Mouse (Mus musculus): ENCODE measurements around the gene Tmtc2. TPM values are rescaled to one million over a fixed set of nuclear protein-coding genes. Genes with fewer than 3 reads are reported as not detected.

Gene Tmtc2
- polyA plus RNA-seq, 1 experiment from 2014 or later = 9.6 TPM

GRCm38 (mm10) chr10:105561548-105561947 is 12.7 kb downstream of the Tmtc2 start:
- WGBS = 91% methylated on average over 4 of the region's 4 CpGs
- H3K9ac ChIP-seq (ENCODE audit: low read depth, low read length) = no peak overlapping the region
- H3K27ac ChIP-seq (ENCODE audit: low read depth, low read length) = no peak overlapping the region
- H3K4me1 ChIP-seq (ENCODE audit: control insufficient read depth, insufficient read depth, low read length) = no peaks in the 10 kb centered on the region
- no peaks in the 10 kb centered on the region for H3K9me3 ChIP-seq (ENCODE audit: control insufficient read depth, low read length)
- ATAC-seq (ENCODE audit: low FRiP score, low TSS enrichment) = no peak
- no peaks in the 10 kb centered on the region for H3K36me3 ChIP-seq (ENCODE audit: control insufficient read depth, insufficient read depth, low read length)
- no peak overlapping the region for H3K4me2 ChIP-seq (replicated peaks; ENCODE audit: low read depth, low read length)
- no peaks in the 10 kb centered on the region for H3K27me3 ChIP-seq (ENCODE audit: control insufficient read depth, insufficient read depth, low read length)
- H3K4me3 ChIP-seq (ENCODE audit: low read length) = no peak overlapping the region

GRCm38 (mm10) chr10:105557581-105557980 is 16.7 kb downstream of the Tmtc2 start:
- Histone ChIP-seq H3K4me3 (ENCODE audit: low read length) (no peak overlapping the region), H3K9ac (ENCODE audit: low read depth, low read length) (no peak overlapping the region), H3K27ac (ENCODE audit: low read depth, low read length) (no peak overlapping the region), H3K36me3 (ENCODE audit: control insufficient read depth, insufficient read depth, low read length) (no peaks in the 10 kb centered on the region), H3K4me2 (replicated peaks; ENCODE audit: low read depth, low read length) (no peak overlapping the region), H3K27me3 (ENCODE audit: control insufficient read depth, insufficient read depth, low read length) (no peaks in the 10 kb centered on the region), H3K4me1 (ENCODE audit: control insufficient read depth, insufficient read depth, low read length) (no peaks in the 10 kb centered on the region), H3K9me3 (ENCODE audit: control insufficient read depth, low read length) (no peaks in the 10 kb centered on the region)
- no peak for ATAC-seq (ENCODE audit: low FRiP score, low TSS enrichment)
- 83% methylated on average over 5 of the region's 5 CpGs for WGBS

- H3K27ac ChIP-seq (ENCODE audit: low read depth, low read length) = no peak overlapping the region
- H3K9ac ChIP-seq (ENCODE audit: low read depth, low read length) = no peak overlapping the region
- ATAC-seq (ENCODE audit: low FRiP score, low TSS enrichment) = no peak
- H3K4me3 ChIP-seq (ENCODE audit: low read length) = no peak overlapping the region
- no peaks in the 10 kb centered on the region for H3K4me1 ChIP-seq (ENCODE audit: control insufficient read depth, insufficient read depth, low read length)
- no peaks in the 10 kb centered on the region for H3K36me3 ChIP-seq (ENCODE audit: control insufficient read depth, insufficient read depth, low read length)
- WGBS = 78% methylated on average over 6 of the region's 6 CpGs
- no peaks in the 10 kb centered on the region for H3K27me3 ChIP-seq (ENCODE audit: control insufficient read depth, insufficient read depth, low read length)
- no peaks in the 10 kb centered on the region for H3K9me3 ChIP-seq (ENCODE audit: control insufficient read depth, low read length)
- no peak overlapping the region for H3K4me2 ChIP-seq (replicated peaks; ENCODE audit: low read depth, low read length)
Measured at GRCm38 (mm10) chr10:105556890-105557572, 17.2 kb downstream of the Tmtc2 start.

GRCm38 (mm10) chr10:105554153-105554552 is 20.1 kb downstream of the Tmtc2 start:
- no peaks in the 10 kb centered on the region for H3K36me3 ChIP-seq (ENCODE audit: control insufficient read depth, insufficient read depth, low read length)
- H3K4me3 ChIP-seq (ENCODE audit: low read length) = no peak overlapping the region
- H3K9ac ChIP-seq (ENCODE audit: low read depth, low read length) = no peak overlapping the region
- WGBS = 70% methylated on average over 2 of the region's 2 CpGs
- no peaks in the 10 kb centered on the region for H3K9me3 ChIP-seq (ENCODE audit: control insufficient read depth, low read length)
- H3K27ac ChIP-seq (ENCODE audit: low read depth, low read length) = no peak overlapping the region
- no peaks in the 10 kb centered on the region for H3K27me3 ChIP-seq (ENCODE audit: control insufficient read depth, insufficient read depth, low read length)
- H3K4me2 ChIP-seq (replicated peaks; ENCODE audit: low read depth, low read length) = no peak overlapping the region
- ATAC-seq (ENCODE audit: low FRiP score, low TSS enrichment) = no peak
- no peaks in the 10 kb centered on the region for H3K4me1 ChIP-seq (ENCODE audit: control insufficient read depth, insufficient read depth, low read length)

GRCm38 (mm10) chr10:105548040-105548439 is 26.2 kb downstream of the Tmtc2 start:
- Histone ChIP-seq H3K9ac (ENCODE audit: low read depth, low read length) (no peak overlapping the region), H3K27me3 (ENCODE audit: control insufficient read depth, insufficient read depth, low read length) (no peaks in the 10 kb centered on the region), H3K4me3 (ENCODE audit: low read length) (no peak overlapping the region), H3K4me2 (replicated peaks; ENCODE audit: low read depth, low read length) (no peak overlapping the region), H3K27ac (ENCODE audit: low read depth, low read length) (no peak overlapping the region), H3K36me3 (ENCODE audit: control insufficient read depth, insufficient read depth, low read length) (no peaks in the 10 kb centered on the region), H3K4me1 (ENCODE audit: control insufficient read depth, insufficient read depth, low read length) (no peaks in the 10 kb centered on the region), H3K9me3 (ENCODE audit: control insufficient read depth, low read length) (no peaks in the 10 kb centered on the region)
- WGBS = 78% methylated on average over 2 of the region's 2 CpGs
- ATAC-seq (ENCODE audit: low FRiP score, low TSS enrichment) = no peak

GRCm38 (mm10) chr10:105544004-105545003 is 29.9 kb downstream of the Tmtc2 start:
- Histone ChIP-seq H3K4me1 (ENCODE audit: control insufficient read depth, insufficient read depth, low read length) (no peaks in the 10 kb centered on the region), H3K27ac (ENCODE audit: low read depth, low read length) (no peak overlapping the region), H3K4me3 (ENCODE audit: low read length) (no peak overlapping the region), H3K36me3 (ENCODE audit: control insufficient read depth, insufficient read depth, low read length) (no peaks in the 10 kb centered on the region), H3K9me3 (ENCODE audit: control insufficient read depth, low read length) (no peaks in the 10 kb centered on the region), H3K27me3 (ENCODE audit: control insufficient read depth, insufficient read depth, low read length) (no peaks in the 10 kb centered on the region), H3K9ac (ENCODE audit: low read depth, low read length) (no peak overlapping the region), H3K4me2 (replicated peaks; ENCODE audit: low read depth, low read length) (no peak overlapping the region)
- WGBS = 89% methylated on average over 2 of the region's 2 CpGs
- ATAC-seq (ENCODE audit: low FRiP score, low TSS enrichment) = no peak

GRCm38 (mm10) chr10:105542081-105542480 is 32.2 kb downstream of the Tmtc2 start:
- no peak overlapping the region for H3K27ac ChIP-seq (ENCODE audit: low read depth, low read length)
- H3K9me3 ChIP-seq (ENCODE audit: control insufficient read depth, low read length) = no peaks in the 10 kb centered on the region
- H3K4me2 ChIP-seq (replicated peaks; ENCODE audit: low read depth, low read length) = no peak overlapping the region
- H3K27me3 ChIP-seq (ENCODE audit: control insufficient read depth, insufficient read depth, low read length) = no peaks in the 10 kb centered on the region
- H3K4me3 ChIP-seq (ENCODE audit: low read length) = no peak overlapping the region
- no peaks in the 10 kb centered on the region for H3K36me3 ChIP-seq (ENCODE audit: control insufficient read depth, insufficient read depth, low read length)
- no peaks in the 10 kb centered on the region for H3K4me1 ChIP-seq (ENCODE audit: control insufficient read depth, insufficient read depth, low read length)
- ATAC-seq (ENCODE audit: low FRiP score, low TSS enrichment) = no peak
- H3K9ac ChIP-seq (ENCODE audit: low read depth, low read length) = no peak overlapping the region
- 91% methylated on average over 6 of the region's 6 CpGs for WGBS

GRCm38 (mm10) chr10:105539697-105540096 is 34.6 kb downstream of the Tmtc2 start:
- Histone ChIP-seq H3K4me1 (ENCODE audit: control insufficient read depth, insufficient read depth, low read length) (no peaks in the 10 kb centered on the region), H3K27ac (ENCODE audit: low read depth, low read length) (no peak overlapping the region), H3K36me3 (ENCODE audit: control insufficient read depth, insufficient read depth, low read length) (no peaks in the 10 kb centered on the region), H3K4me2 (replicated peaks; ENCODE audit: low read depth, low read length) (no peak overlapping the region), H3K9me3 (ENCODE audit: control insufficient read depth, low read length) (no peaks in the 10 kb centered on the region), H3K4me3 (ENCODE audit: low read length) (no peak overlapping the region), H3K27me3 (ENCODE audit: control insufficient read depth, insufficient read depth, low read length) (no peaks in the 10 kb centered on the region), H3K9ac (ENCODE audit: low read depth, low read length) (no peak overlapping the region)
- no peak for ATAC-seq (ENCODE audit: low FRiP score, low TSS enrichment)
- 67% methylated on average over 5 of the region's 5 CpGs for WGBS

- 85% methylated on average over 4 of the region's 4 CpGs for WGBS
- ATAC-seq (ENCODE audit: low FRiP score, low TSS enrichment) = no peak
Measured at GRCm38 (mm10) chr10:105536910-105537309, 37.3 kb downstream of the Tmtc2 start.

More at GRCm38 (mm10) chr10:105536910-105537309, 37.3 kb downstream of the Tmtc2 start:
- Histone ChIP-seq H3K4me2 (replicated peaks; ENCODE audit: low read depth, low read length) (no peak overlapping the region), H3K27me3 (ENCODE audit: control insufficient read depth, insufficient read depth, low read length) (no peaks in the 10 kb centered on the region), H3K36me3 (ENCODE audit: control insufficient read depth, insufficient read depth, low read length) (no peaks in the 10 kb centered on the region), H3K4me1 (ENCODE audit: control insufficient read depth, insufficient read depth, low read length) (no peaks in the 10 kb centered on the region), H3K9me3 (ENCODE audit: control insufficient read depth, low read length) (no peaks in the 10 kb centered on the region), H3K4me3 (ENCODE audit: low read length) (no peak overlapping the region), H3K27ac (ENCODE audit: low read depth, low read length) (no peak overlapping the region), H3K9ac (ENCODE audit: low read depth, low read length) (no peak overlapping the region)
